Mouse (Mus musculus) heart, adult 2 months (tissue): Measurements from ENCODE around the gene Rnf19b. TPM values are rescaled to one million over a fixed set of nuclear protein-coding genes. Genes with fewer than 3 reads are reported as not detected.

Source experiments
- DNase-seq, 2 experiments: peaks; one replicate each; pipeline ENCODE4 v3.0.0; 2021
- H3K27ac ChIP-seq: fragments of 200-600 bp; 2 replicates; pipeline ENCODE4 v1.8.1; 2022
- H3K27me3 ChIP-seq: fragments of 200-500 bp; 2 replicates; pipeline ENCODE4 v1.6.1; 2012; ENCODE audit warnings: mild to moderate bottlenecking, low read length, inconsistent platforms, mixed read lengths; ENCODE audit not compliant: control insufficient read depth, insufficient read depth
- H3K36me3 ChIP-seq: fragments of 200-500 bp; 2 replicates; pipeline ENCODE4 v1.6.1; 2012; ENCODE audit warnings: low read length, inconsistent platforms; ENCODE audit not compliant: control insufficient read depth, insufficient read depth
- H3K4me1 ChIP-seq: fragments of 200-500 bp; 2 replicates; pipeline ENCODE4 v1.6.1; 2011; ENCODE audit warnings: low read length; ENCODE audit not compliant: control insufficient read depth, insufficient read depth
- H3K4me3 ChIP-seq: fragments of 200-600 bp; 2 replicates; pipeline ENCODE4 v1.8.1; 2022
- H3K79me2 ChIP-seq: fragments of 200-500 bp; replicated peaks from 2 replicates; pipeline ENCODE4 v1.6.1; 2012; ENCODE audit warnings: mild to moderate bottlenecking, inconsistent platforms, low read length, moderate library complexity, mixed read lengths; ENCODE audit not compliant: control insufficient read depth, insufficient read depth
- H3K9ac ChIP-seq: fragments of 200-500 bp; 2 replicates; pipeline ENCODE4 v1.6.1; 2012; ENCODE audit warnings: low read depth, mild to moderate bottlenecking, control low read depth, inconsistent platforms, low read length, mixed read lengths
- CTCF ChIP-seq: fragments of 200-600 bp; IDR thresholded peaks from 2 replicates; pipeline ENCODE4 v1.8.1; 2022; ENCODE audit warnings: antibody characterized with exemption, mild to moderate bottlenecking, moderate library complexity
- EP300 ChIP-seq: fragments of 200-500 bp; IDR thresholded peaks from 2 replicates; pipeline ENCODE4 v1.6.1; 2011; ENCODE audit warnings: low read depth, low read length, control low read depth; ENCODE audit not compliant: insufficient read depth
- POLR2A ChIP-seq: fragments of 200-500 bp; IDR thresholded peaks from 2 replicates; pipeline ENCODE4 v1.6.1; 2011; ENCODE audit warnings: mild to moderate bottlenecking, low read depth, low read length, control low read depth; ENCODE audit not compliant: insufficient read depth
- whole genome bisulfite sequencing: fragments of 180-500 bp; shearing (Covaris S2); methylation state at CpG from one replicate; pipeline ENCODE4 v1.1.7; 2018; 5-methylcytosine and 5-hydroxymethylcytosine counted together
- intact Hi-C: fragments of 180-260 bp; cut with DNase I; formaldehyde crosslinking; loops from one replicate; pipeline ENCODE4 v1.15.1; 2025
- polyA plus RNA-seq: library from polyadenylated mRNA; depleted of rRNA; stranded (reverse); fragments of >200 nt; gene quantifications from 2 replicates; pipeline ENCODE4 v1.2.3, GENCODE M21; 2012
- total RNA-seq, 2 experiments: library from RNA; stranded (reverse); gene quantifications; 2 replicates each; pipeline ENCODE4 v1.2.3; 2021

Rnf19b gene
- total and polyA plus RNA-seq, 3 experiments = 21.1 to 28.1 (median 27.1) TPM

- WGBS = 49% methylated on average over 4 of the region's 4 CpGs
- Histone ChIP-seq H3K27ac (peak overlapping the region; percentile 0; the same call in 1 of the 2 replicates), H3K79me2 (no peaks in the 10 kb centered on the region), H3K36me3 (no peaks in the 10 kb centered on the region; the same call in 1 of the 2 replicates), H3K4me3 (peak overlapping the region; percentile 94; the same call in 1 of the 2 replicates), H3K4me1 (no peaks in the 10 kb centered on the region; the same call in none of the 2 replicates), H3K27me3 (no peaks in the 10 kb centered on the region), H3K9ac (no peak overlapping the region)
- intact Hi-C loops = loop anchor here (2.0 to 5.0 kb wide), 4 partner anchors 38 to 338 kb away; partner anchors contain the start of genes S100pbp and Yars
- no peak for DNase-seq
- TF ChIP-seq EP300 = no peak
- no peak for TF ChIP-seq CTCF
- no peak for TF ChIP-seq POLR2A
These were observed 1.9 kb downstream of the Rnf19b start for GRCm38 (mm10) chr4:129059922-129060321.

DNA sequence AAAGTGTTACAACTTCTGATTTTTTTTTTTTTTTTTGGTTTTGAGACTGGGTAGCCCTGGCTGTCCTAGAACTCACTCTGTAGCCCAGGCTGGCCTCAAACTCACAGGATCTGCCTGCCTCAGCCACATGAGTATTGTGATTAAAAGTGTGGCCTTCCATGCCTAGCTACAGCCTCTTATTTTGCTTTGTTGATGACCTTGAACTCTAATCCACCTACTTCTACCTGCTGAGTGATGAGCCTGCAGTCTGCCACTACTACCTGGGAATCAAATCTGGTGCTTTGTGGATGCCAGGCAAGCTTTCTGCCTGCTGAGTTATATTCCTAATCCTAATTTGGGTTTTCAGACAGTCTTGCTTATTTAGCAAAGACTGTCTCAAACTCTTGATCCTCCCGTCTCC is 3.4 kb downstream of the Rnf19b start:
- Histone ChIP-seq H3K4me3 (no peak overlapping the region), H3K27ac (no peak overlapping the region), H3K79me2 (no peaks in the 10 kb centered on the region; the same call in 1 of the 2 replicates), H3K36me3 (no peaks in the 10 kb centered on the region; the same call in 1 of the 2 replicates), H3K27me3 (no peaks in the 10 kb centered on the region), H3K9ac (no peak overlapping the region), H3K4me1 (no peaks in the 10 kb centered on the region; the same call in none of the 2 replicates)
- WGBS = 98% methylated on average over 1 of the region's 1 CpGs
- no peak for DNase-seq
- intact Hi-C loops = no loop called here
- no peak for TF ChIP-seq POLR2A

- no peak overlapping the region for H3K9ac ChIP-seq
- TF ChIP-seq CTCF (no peak), EP300 (no peak)
- no peak overlapping the region for H3K4me3 ChIP-seq
- intact Hi-C loops = no loop called here
- H3K27ac ChIP-seq = no peak overlapping the region
- 65% methylated on average over 3 of the region's 3 CpGs for WGBS
- H3K36me3 ChIP-seq = no peaks in the 10 kb centered on the region; the same call in 1 of the 2 replicates
- DNase-seq = no peak
- no peaks in the 10 kb centered on the region; the same call in none of the 2 replicates for H3K4me1 ChIP-seq
- H3K79me2 ChIP-seq = no peaks in the 10 kb centered on the region; the same call in 1 of the 2 replicates
- no peaks in the 10 kb centered on the region for H3K27me3 ChIP-seq
These were observed 4.4 kb downstream of the Rnf19b start for GRCm38 (mm10) chr4:129062281-129063075.

GRCm38 (mm10) chr4:129065688-129066236 is 7.7 kb downstream of the Rnf19b start:
- no peak overlapping the region for H3K9ac ChIP-seq
- H3K79me2 ChIP-seq = no peaks in the 10 kb centered on the region; the same call in 1 of the 2 replicates
- H3K36me3 ChIP-seq = no peaks in the 10 kb centered on the region
- intact Hi-C loops = no loop called here
- no peak overlapping the region for H3K27ac ChIP-seq
- DNase-seq = no peak
- H3K4me1 ChIP-seq = no peaks in the 10 kb centered on the region; the same call in none of the 2 replicates
- TF ChIP-seq CTCF = no peak
- TF ChIP-seq POLR2A = no peak
- H3K4me3 ChIP-seq = no peak overlapping the region
- H3K27me3 ChIP-seq = no peaks in the 10 kb centered on the region

DNA sequence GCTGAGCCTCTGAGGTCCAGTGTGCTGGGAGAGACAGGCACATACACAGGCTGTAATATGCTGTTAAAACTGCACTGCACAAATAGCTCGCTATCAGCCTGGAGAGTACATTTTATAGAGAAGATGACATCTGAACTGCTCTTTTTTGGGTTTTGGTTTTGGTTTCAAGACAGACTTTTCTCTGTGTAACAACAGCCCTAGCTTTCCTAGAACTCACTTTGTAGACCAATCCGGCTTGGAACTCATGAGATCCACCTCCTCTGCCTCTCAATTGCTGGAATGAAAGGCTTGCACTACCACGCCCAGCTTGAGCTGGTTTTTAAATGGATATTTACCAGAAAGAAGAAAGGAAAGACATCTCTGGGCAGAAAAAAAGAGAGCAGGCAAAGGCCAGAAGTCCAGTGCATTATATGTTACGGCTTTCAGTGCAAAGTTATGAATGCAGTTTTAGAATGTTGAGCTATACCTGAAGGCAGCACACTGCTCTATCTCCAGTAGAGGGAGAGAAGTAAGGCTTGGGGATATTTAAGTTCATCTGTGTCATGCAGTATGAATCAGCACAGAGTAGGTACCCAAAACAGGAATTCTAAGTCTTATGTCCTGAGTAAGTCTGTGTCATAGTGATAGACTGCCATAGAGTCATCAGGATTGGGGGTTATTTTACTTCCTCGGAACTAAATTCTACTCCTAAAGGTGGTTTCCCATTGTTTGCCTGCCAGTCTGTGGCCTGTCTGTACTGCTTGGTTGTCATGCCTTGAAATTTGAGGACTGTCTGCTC is 9.8 kb downstream of the Rnf19b start:
- H3K27ac ChIP-seq = no peak overlapping the region
- intact Hi-C loops = no loop called here
- WGBS = 83% methylated on average over 5 of the region's 5 CpGs

More for the DNA sequence above, 9.8 kb downstream of the Rnf19b start:
- Histone ChIP-seq H3K4me1 (peaks cover 3% of the 10 kb centered on the region), H3K9ac (no peak overlapping the region), H3K27me3 (no peaks in the 10 kb centered on the region), H3K79me2 (no peaks in the 10 kb centered on the region; the same call in 1 of the 2 replicates), H3K36me3 (no peaks in the 10 kb centered on the region; the same call in 1 of the 2 replicates), H3K4me3 (no peak overlapping the region)
- no peak for TF ChIP-seq POLR2A
- TF ChIP-seq EP300 = no peak
- TF ChIP-seq CTCF = no peak
- no peak for DNase-seq
